Mouse (Mus musculus) liver, embryonic 13.5 days (tissue): ENCODE results near the gene Nr5a2. TPM values are rescaled to one million over a fixed set of nuclear protein-coding genes. Genes with fewer than 3 reads are reported as not detected.

Experiments
- ATAC-seq: fragments of 200-750 bp; cut with Nextera tagmentation; 2 replicates; pipeline ENCODE4 v1.8.0; 2017; ENCODE audit warnings: low read depth, mild to moderate bottlenecking, moderate number of reproducible peaks, moderate library complexity
- DNase-seq: peaks from one replicate; pipeline ENCODE4 v3.0.0; 2022
- H3K27ac ChIP-seq: fragments of 300-500 bp; sonication (generic); 2 replicates; pipeline ENCODE4 v1.5.1; 2015; ENCODE audit warnings: moderate library complexity, mild to moderate bottlenecking, inconsistent platforms
- H3K27me3 ChIP-seq: fragments of 300-500 bp; sonication (generic); 2 replicates; pipeline ENCODE4 v1.6.1; 2015; ENCODE audit warnings: mild to moderate bottlenecking, inconsistent platforms
- H3K36me3 ChIP-seq: fragments of 300-500 bp; sonication (generic); 2 replicates; pipeline ENCODE4 v1.6.1; 2015; ENCODE audit warnings: mild to moderate bottlenecking, inconsistent platforms
- H3K4me1 ChIP-seq: fragments of 300-500 bp; sonication (generic); replicated peaks from 2 replicates; pipeline ENCODE4 v1.6.1; 2015; ENCODE audit warnings: inconsistent platforms
- H3K4me2 ChIP-seq: fragments of 300-500 bp; sonication (generic); 2 replicates; pipeline ENCODE4 v1.6.1; 2015; ENCODE audit warnings: inconsistent platforms, mild to moderate bottlenecking, moderate library complexity
- H3K4me3 ChIP-seq: fragments of 300-500 bp; sonication (generic); replicated peaks from 2 replicates; pipeline ENCODE4 v1.5.1; 2015; ENCODE audit warnings: mild to moderate bottlenecking, inconsistent platforms
- H3K9ac ChIP-seq: fragments of 300-500 bp; sonication (generic); 2 replicates; pipeline ENCODE4 v1.6.1; 2015; ENCODE audit warnings: mild to moderate bottlenecking, inconsistent platforms
- H3K9me3 ChIP-seq: fragments of 300-500 bp; sonication (generic); replicated peaks from 2 replicates; pipeline ENCODE4 v1.6.1; 2016; ENCODE audit warnings: inconsistent platforms
- WGBS: fragments of 180-500 bp; shearing (Covaris S2); methylation state at CpG from one replicate; pipeline ENCODE4 v1.1.7; 2015; ENCODE audit not compliant: insufficient replicate concordance; 5-methylcytosine and 5-hydroxymethylcytosine counted together
- polyA plus RNA-seq: library from polyadenylated mRNA; unstranded; fragments of >200 nt; fragmentation: Nextera tagmentation; extraction: Ambion mirVana; gene quantifications from 2 replicates; pipeline ENCODE4 v1.2.1, GENCODE M21; 2015

Gene Nr5a2
- polyA plus RNA-seq, 1 experiment from 2014 or later = 1.4 TPM

- no peak for ATAC-seq
- no peak overlapping the region for H3K4me3 ChIP-seq
- WGBS = 74% methylated on average over 13 of the region's 13 CpGs
Measured at GRCm38 (mm10) chr1:136883458-136884174, 76.6 kb downstream of the Nr5a2 start.

GRCm38 (mm10) chr1:136880260-136880659, 80.0 kb downstream of the Nr5a2 start:
- H3K4me3 ChIP-seq = no peak overlapping the region
- no peak overlapping the region for H3K4me2 ChIP-seq
- ATAC-seq (no peak), DNase-seq (no peak)
- H3K9ac ChIP-seq = no peak overlapping the region
- H3K36me3 ChIP-seq = peaks cover 12% of the 10 kb centered on the region
- H3K27ac ChIP-seq = no peak overlapping the region
- no peaks in the 10 kb centered on the region for H3K27me3 ChIP-seq
- no peaks in the 10 kb centered on the region for H3K9me3 ChIP-seq
- WGBS = 70% methylated on average over 8 of the region's 8 CpGs
- no peaks in the 10 kb centered on the region for H3K4me1 ChIP-seq

More at GRCm38 (mm10) chr1:136883458-136884174, 76.6 kb downstream of the Nr5a2 start:
- H3K4me2 ChIP-seq = no peak overlapping the region
- H3K27me3 ChIP-seq = no peaks in the 10 kb centered on the region
- no peak for DNase-seq
- no peak overlapping the region for H3K27ac ChIP-seq
- no peak overlapping the region for H3K9ac ChIP-seq
- H3K9me3 ChIP-seq = no peaks in the 10 kb centered on the region
- peaks cover 7% of the 10 kb centered on the region for H3K4me1 ChIP-seq
- H3K36me3 ChIP-seq = peaks cover 9% of the 10 kb centered on the region

DNA sequence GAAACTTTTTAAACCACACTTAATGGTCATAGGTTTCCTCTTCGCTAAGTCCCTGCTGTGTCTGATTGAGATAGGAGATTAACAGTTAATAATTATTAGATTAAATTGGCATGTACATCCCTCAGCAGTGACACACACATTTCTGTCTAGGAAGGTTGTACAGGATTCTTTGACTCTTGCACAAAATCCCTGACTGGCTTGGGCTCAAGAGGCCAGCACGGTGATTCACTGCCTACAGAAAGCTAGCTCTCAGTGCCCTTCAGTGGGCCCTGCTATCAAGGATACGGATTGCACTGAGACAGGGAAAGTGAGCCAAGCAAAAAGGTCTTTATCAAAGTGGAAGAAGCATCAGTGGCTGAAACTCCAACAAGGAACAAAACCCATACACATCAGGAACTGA, 85.2 kb downstream of the Nr5a2 start:
- H3K4me1 ChIP-seq = no peaks in the 10 kb centered on the region
- H3K9me3 ChIP-seq = no peaks in the 10 kb centered on the region
- no peak overlapping the region for H3K9ac ChIP-seq
- DNase-seq (no peak), ATAC-seq (no peak)
- no peak overlapping the region for H3K27ac ChIP-seq
- H3K36me3 ChIP-seq = 0 out of 2 replicates have a peak, but pooled peaks cover 3% of the 10 kb centered on the region
- no peak overlapping the region for H3K4me3 ChIP-seq
- H3K27me3 ChIP-seq = no peaks in the 10 kb centered on the region
- WGBS = 72% methylated on average over 3 of the region's 3 CpGs
- H3K4me2 ChIP-seq = no peak overlapping the region

GRCm38 (mm10) chr1:136868955-136869354, 91.3 kb downstream of the Nr5a2 start:
- H3K4me2 ChIP-seq = no peak overlapping the region
- H3K27ac ChIP-seq = no peak overlapping the region
- no peaks in the 10 kb centered on the region for H3K36me3 ChIP-seq
- no peaks in the 10 kb centered on the region for H3K4me1 ChIP-seq
- ATAC-seq (no peak), DNase-seq (no peak)
- no peaks in the 10 kb centered on the region for H3K9me3 ChIP-seq
- H3K27me3 ChIP-seq = no peaks in the 10 kb centered on the region
- WGBS = 58% methylated on average over 6 of the region's 6 CpGs
- H3K4me3 ChIP-seq = no peak overlapping the region
- H3K9ac ChIP-seq = no peak overlapping the region

- Histone ChIP-seq H3K4me1 (no peaks in the 10 kb centered on the region), H3K27me3 (no peaks in the 10 kb centered on the region), H3K36me3 (no peaks in the 10 kb centered on the region), H3K27ac (no peak overlapping the region), H3K9ac (no peak overlapping the region), H3K4me2 (no peak overlapping the region), H3K9me3 (no peaks in the 10 kb centered on the region), H3K4me3 (no peak overlapping the region)
- no peak for DNase-seq
- no peak for ATAC-seq
- WGBS = 62% methylated on average over 5 of the region's 5 CpGs
Measured at GRCm38 (mm10) chr1:136868285-136868684, 92.0 kb downstream of the Nr5a2 start.

DNA sequence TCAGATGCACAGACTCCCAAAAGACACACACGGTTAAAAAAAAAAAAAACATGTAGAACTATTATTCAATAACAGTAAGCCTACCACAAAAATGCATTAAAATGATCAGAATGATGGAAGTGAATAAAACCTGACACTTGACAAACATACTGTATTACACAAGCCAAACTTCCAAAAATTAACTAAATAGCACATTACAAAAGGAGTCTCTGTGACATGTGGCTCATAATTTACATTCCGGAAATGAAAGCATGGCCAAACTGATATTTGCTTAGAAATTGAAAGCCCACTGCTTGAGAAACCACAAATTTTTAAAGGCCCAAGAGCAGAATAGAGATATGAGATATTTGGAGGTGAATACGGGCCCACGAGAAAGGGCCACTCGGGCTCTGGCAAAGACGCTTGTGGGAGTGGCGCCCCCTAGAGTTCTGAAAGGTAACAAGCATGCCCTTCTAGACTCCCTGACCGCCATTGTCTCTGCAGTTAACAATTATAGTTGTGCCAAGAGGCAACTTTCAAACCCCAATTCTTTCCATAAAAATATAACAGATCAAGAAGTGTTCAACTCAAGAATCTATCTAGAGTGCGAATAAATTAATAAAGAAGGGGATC, 93.7 kb downstream of the Nr5a2 start:
- no peak overlapping the region for H3K4me2 ChIP-seq
- H3K9ac ChIP-seq = no peak overlapping the region
- H3K36me3 ChIP-seq = no peaks in the 10 kb centered on the region
- H3K4me3 ChIP-seq = no peak overlapping the region
- WGBS = 56% methylated on average over 9 of the region's 9 CpGs
- no peaks in the 10 kb centered on the region for H3K4me1 ChIP-seq
- ATAC-seq (no peak), DNase-seq (no peak)
- no peak overlapping the region for H3K27ac ChIP-seq
- H3K9me3 ChIP-seq = no peaks in the 10 kb centered on the region
- no peaks in the 10 kb centered on the region for H3K27me3 ChIP-seq

- DNase-seq (no peak), ATAC-seq (no peak)
- Histone ChIP-seq H3K9me3 (no peaks in the 10 kb centered on the region), H3K9ac (no peak overlapping the region), H3K4me1 (0 out of 2 replicates have a peak, but pooled peaks cover 4% of the 10 kb centered on the region), H3K27me3 (no peaks in the 10 kb centered on the region), H3K27ac (no peak overlapping the region), H3K36me3 (no peaks in the 10 kb centered on the region), H3K4me2 (no peak overlapping the region), H3K4me3 (no peak overlapping the region)
- 65% methylated on average over 6 of the region's 6 CpGs for WGBS
Measured at GRCm38 (mm10) chr1:136863209-136863608, 97.0 kb downstream of the Nr5a2 start.

- no peaks in the 10 kb centered on the region for H3K36me3 ChIP-seq
- no peak overlapping the region for H3K27ac ChIP-seq
- no peaks in the 10 kb centered on the region for H3K9me3 ChIP-seq
- no peak overlapping the region for H3K4me3 ChIP-seq
- 53% methylated on average over 4 of the region's 4 CpGs for WGBS
- DNase-seq (no peak), ATAC-seq (peak; percentile 71)
- H3K4me2 ChIP-seq = no peak overlapping the region
- 0 out of 2 replicates have a peak, but pooled peaks cover 4% of the 10 kb centered on the region for H3K4me1 ChIP-seq
- H3K9ac ChIP-seq = no peak overlapping the region
- H3K27me3 ChIP-seq = no peaks in the 10 kb centered on the region
Measured at GRCm38 (mm10) chr1:136859454-136859853, 100.8 kb downstream of the Nr5a2 start.

- no peaks in the 10 kb centered on the region for H3K36me3 ChIP-seq
- no peaks in the 10 kb centered on the region for H3K27me3 ChIP-seq
- 48% methylated on average over 4 of the region's 4 CpGs for WGBS
- H3K27ac ChIP-seq = no peak overlapping the region
- no peak overlapping the region for H3K4me3 ChIP-seq
- no peak overlapping the region for H3K4me2 ChIP-seq
- ATAC-seq (no peak), DNase-seq (no peak)
- 0 out of 2 replicates have a peak, but pooled peaks cover 4% of the 10 kb centered on the region for H3K4me1 ChIP-seq
- H3K9ac ChIP-seq = no peak overlapping the region
- no peaks in the 10 kb centered on the region for H3K9me3 ChIP-seq
Measured at GRCm38 (mm10) chr1:136858724-136859123, 101.5 kb downstream of the Nr5a2 start.

DNA sequence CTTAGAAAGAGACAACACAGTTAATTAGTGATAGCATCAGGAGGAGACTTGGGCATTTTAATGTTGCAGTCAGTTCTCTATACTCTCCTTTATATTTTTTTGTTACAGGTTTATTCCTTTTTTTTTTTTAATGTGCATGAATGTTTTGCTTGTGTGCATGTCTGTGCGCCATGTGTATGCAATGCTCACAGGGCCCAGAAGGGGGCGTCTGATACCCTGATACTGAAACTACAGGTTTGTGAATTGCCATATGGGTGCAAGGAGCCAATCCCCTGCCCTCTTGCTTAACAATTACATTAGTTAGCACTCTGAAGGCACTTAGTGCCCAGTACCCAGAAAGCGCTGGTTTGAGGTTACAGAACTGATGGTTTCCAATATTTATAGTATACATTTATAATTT, 104.1 kb downstream of the Nr5a2 start:
- no peak for DNase-seq
- Histone ChIP-seq H3K9ac (no peak overlapping the region), H3K4me3 (no peak overlapping the region), H3K9me3 (no peaks in the 10 kb centered on the region), H3K27me3 (no peaks in the 10 kb centered on the region), H3K36me3 (no peaks in the 10 kb centered on the region), H3K27ac (no peak overlapping the region), H3K4me2 (no peak overlapping the region), H3K4me1 (0 out of 2 replicates have a peak, but pooled peaks cover 4% of the 10 kb centered on the region)
- WGBS = 64% methylated on average over 3 of the region's 3 CpGs
- ATAC-seq = no peak

- H3K9me3 ChIP-seq = no peaks in the 10 kb centered on the region
- no peak overlapping the region for H3K27ac ChIP-seq
- no peaks in the 10 kb centered on the region for H3K36me3 ChIP-seq
- H3K4me2 ChIP-seq = no peak overlapping the region
- H3K9ac ChIP-seq = no peak overlapping the region
- no peaks in the 10 kb centered on the region for H3K27me3 ChIP-seq
- no peak overlapping the region for H3K4me3 ChIP-seq
- 74% methylated on average over 6 of the region's 6 CpGs for WGBS
- DNase-seq (no peak), ATAC-seq (no peak)
- no peaks in the 10 kb centered on the region for H3K4me1 ChIP-seq
Measured at GRCm38 (mm10) chr1:136848791-136849190, 111.5 kb downstream of the Nr5a2 start.

DNA sequence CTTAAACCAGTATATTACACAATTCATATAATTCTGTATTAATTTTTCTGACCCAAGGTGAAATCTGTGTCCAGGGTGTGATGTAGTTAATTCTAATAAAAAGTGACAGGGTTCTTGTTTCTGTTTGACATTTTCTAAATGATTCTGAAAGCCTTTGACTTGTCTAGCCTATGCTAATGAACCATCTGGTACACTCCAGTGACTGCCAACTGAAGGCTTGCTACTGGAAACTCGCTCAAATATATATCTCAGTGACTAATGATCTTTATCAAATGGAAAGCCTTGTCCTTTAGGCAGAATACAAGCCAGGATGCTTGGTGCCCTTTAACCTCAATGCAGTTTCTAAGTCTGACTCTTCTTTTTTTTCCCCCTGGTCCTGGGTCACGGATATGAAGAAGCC, 114.2 kb downstream of the Nr5a2 start:
- DNase-seq (no peak), ATAC-seq (no peak)
- no peaks in the 10 kb centered on the region for H3K27me3 ChIP-seq
- H3K4me3 ChIP-seq = no peak overlapping the region
- H3K9ac ChIP-seq = no peak overlapping the region
- H3K27ac ChIP-seq = no peak overlapping the region
- no peaks in the 10 kb centered on the region for H3K36me3 ChIP-seq
- 61% methylated on average over 2 of the region's 2 CpGs for WGBS
- H3K4me2 ChIP-seq = no peak overlapping the region
- no peaks in the 10 kb centered on the region for H3K4me1 ChIP-seq
- H3K9me3 ChIP-seq = no peaks in the 10 kb centered on the region
